Comparison of ENCODE assay signal across 24 mouse cellular contexts in genomic region chr19:21159189-21160137, GRCm38 (mm10).
DNase-seq lines count a peak whose midpoint lies in the region; ATAC-seq and TF ChIP-seq lines count a peak whose summit lies in the region.
"Had no signal": no experiment of that assay in that cellular context is flagged by ENCODE, and none has a peak within 500 bp of the region (broad histone marks: within the 10 kb centered on the region; RNA-seq: fewer than 3 reads in every experiment).

No protein-coding gene starts in this region.

- CTCF ChIA-PET in Patski (lab: Charles Lee), result interaction anchor here (0.6 to 1.9 kb wide), 12 partner anchors 11 to 116 kb away, joined by 3 to 6 read pairs (median 3); no protein-coding TSS in a partner anchor

- H3K27ac ChIP-seq in hindbrain, embryonic 10.5 days, result peak overlapping the region; percentile 46; the same call in 1 of the 2 replicates
- H3K27ac ChIP-seq in hindbrain, embryonic 11.5 days (ENCODE audit: low read depth, low read length), result no peak overlapping the region
- peak overlapping the region; percentile 83 for H3K27ac ChIP-seq in kidney, embryonic 16.5 days (ENCODE audit: low read length)
- H3K27ac ChIP-seq in gastrocnemius, adult 2 months, result no peak overlapping the region
- H3K27ac ChIP-seq: embryonic facial prominence, embryonic 10.5 days; hindbrain, embryonic 13.5 days; limb, embryonic 12.5 days; liver, embryonic 13.5 days; midbrain, embryonic 15.5 days; neural tube, embryonic 12.5 days had no signal

- no peak for ATAC-seq in hindbrain, embryonic 11.5 days (ENCODE audit: low FRiP score)
- ATAC-seq in Patski, result peak; percentile 99
- ATAC-seq in kidney, embryonic 16.5 days (ENCODE audit: low FRiP score, low TSS enrichment), result peak; percentile 85
- ATAC-seq: forebrain, postnatal 0 days; inflammation-experienced regulatory T-cells, adult 6 months; midbrain, embryonic 15.5 days had no signal

- H3K4me2 ChIP-seq in hindbrain, embryonic 11.5 days (replicated peaks; ENCODE audit: low read depth, low read length), result no peak overlapping the region
- H3K4me2 ChIP-seq in kidney, embryonic 16.5 days (replicated peaks; ENCODE audit: low read depth, low read length), result no peak overlapping the region
- H3K4me2 ChIP-seq: heart, embryonic 11.5 days; hindbrain, embryonic 13.5 days; limb, embryonic 12.5 days; liver, embryonic 13.5 days; midbrain, embryonic 15.5 days; neural tube, embryonic 12.5 days had no signal

- H3K9me3 ChIP-seq in hindbrain, embryonic 10.5 days, result no peaks in the 10 kb centered on the region
- no peaks in the 10 kb centered on the region for H3K9me3 ChIP-seq in hindbrain, embryonic 11.5 days (ENCODE audit: control insufficient read depth, low read length)
- no peaks in the 10 kb centered on the region for H3K9me3 ChIP-seq in kidney, embryonic 16.5 days (ENCODE audit: low read length)
- H3K9me3 ChIP-seq: embryonic facial prominence, embryonic 10.5 days; hindbrain, embryonic 13.5 days; limb, embryonic 12.5 days; liver, embryonic 13.5 days; megakaryocyte, embryonic 14.5 days; midbrain, embryonic 15.5 days; neural tube, embryonic 12.5 days had no signal

- no peak for DNase-seq in hindbrain, embryonic 10.5 days (ENCODE audit: low spot score)
- no peak for DNase-seq in hindbrain, embryonic 11.5 days (ENCODE audit: low spot score)
- peak; percentile 92 for DNase-seq in Patski (ENCODE audit: low read depth, low spot score)
- peak; percentile 28 for DNase-seq in kidney, adult 18-20 months
- no peak for DNase-seq in lung, postnatal 4 days
- no peak for DNase-seq in gastrocnemius, postnatal 4 days (ENCODE audit: low spot score in 2 of 2)
- DNase-seq in gastrocnemius, adult 2 months, result no peak
- DNase-seq: adrenal gland, postnatal 36 days; cerebellum, adult 9-11 months; forebrain, postnatal 0 days; heart, postnatal 10 days; liver, embryonic 13.5 days; lung, adult 2 months; right cerebral cortex, postnatal 25 days; thymus, postnatal 4 days had no signal

- in situ Hi-C loops in Patski (cut with MboI; ENCODE audit: low pct_unique_long_range_greater_than_20kb), result loop anchor here (5.0 to 10.0 kb wide), 3 partner anchors 52 to 125 kb away; partner anchors contain the start of gene Zfand5

- POLR2A ChIA-PET in Patski (lab: Charles Lee), result interaction anchor here (0.5 to 1.5 kb wide), 6 partner anchors 9 to 113 kb away, joined by 3 to 11 read pairs (median 3); partner anchors contain the start of gene Zfand5

- H3K4me3 ChIP-seq in hindbrain, embryonic 10.5 days, result no peak overlapping the region
- no peak overlapping the region for H3K4me3 ChIP-seq in hindbrain, embryonic 11.5 days (ENCODE audit: low read depth, low read length)
- H3K4me3 ChIP-seq in kidney, embryonic 16.5 days (ENCODE audit: low read length), result no peak overlapping the region
- no peak overlapping the region for H3K4me3 ChIP-seq in gastrocnemius, adult 2 months
- H3K4me3 ChIP-seq: embryonic facial prominence, embryonic 10.5 days; hindbrain, embryonic 13.5 days; limb, embryonic 12.5 days; liver, embryonic 13.5 days; megakaryocyte, embryonic 14.5 days; midbrain, embryonic 15.5 days; neural tube, embryonic 12.5 days had no signal

- H3K36me3 ChIP-seq in hindbrain, embryonic 10.5 days, result no peaks in the 10 kb centered on the region
- no peaks in the 10 kb centered on the region for H3K36me3 ChIP-seq in hindbrain, embryonic 11.5 days (ENCODE audit: control insufficient read depth, insufficient read depth, low read length)
- no peaks in the 10 kb centered on the region for H3K36me3 ChIP-seq in kidney, embryonic 16.5 days (ENCODE audit: insufficient read depth, low read length)
- H3K36me3 ChIP-seq: embryonic facial prominence, embryonic 10.5 days; hindbrain, embryonic 13.5 days; limb, embryonic 12.5 days; liver, embryonic 13.5 days; midbrain, embryonic 15.5 days; neural tube, embryonic 12.5 days had no signal

- intact Hi-C loops in gastrocnemius, adult 2 months (cut with DNase I), result no loop called here

- TF ChIP-seq CTCF in Patski (IDR thresholded peaks at IDR 0.05), result no peak
- TF ChIP-seq CTCF in gastrocnemius, adult 2 months (IDR thresholded peaks at IDR 0.05), result no peak

- 67% methylated on average over 8 of the region's 8 CpGs for WGBS in hindbrain, embryonic 10.5 days
- WGBS in hindbrain, embryonic 11.5 days, result 67% methylated on average over 8 of the region's 8 CpGs
- WGBS in kidney, embryonic 16.5 days, result 21% methylated on average over 8 of the region's 8 CpGs

- no peaks in the 10 kb centered on the region for H3K27me3 ChIP-seq in hindbrain, embryonic 10.5 days (ENCODE audit: insufficient read depth, poor library complexity, severe bottlenecking)
- no peaks in the 10 kb centered on the region for H3K27me3 ChIP-seq in hindbrain, embryonic 11.5 days (ENCODE audit: control insufficient read depth, insufficient read depth, low read length)
- no peaks in the 10 kb centered on the region for H3K27me3 ChIP-seq in Patski
- no peaks in the 10 kb centered on the region for H3K27me3 ChIP-seq in kidney, embryonic 16.5 days (ENCODE audit: insufficient read depth, low read length)
- H3K27me3 ChIP-seq: hindbrain, embryonic 13.5 days; limb, embryonic 12.5 days; liver, embryonic 13.5 days; megakaryocyte, embryonic 14.5 days; midbrain, embryonic 15.5 days; neural tube, embryonic 12.5 days had no signal

- peaks cover 21% of the 10 kb centered on the region for H3K4me1 ChIP-seq in hindbrain, embryonic 10.5 days (replicated peaks)
- 0 out of 2 replicates have a peak, but pooled peaks cover 3% of the 10 kb centered on the region for H3K4me1 ChIP-seq in hindbrain, embryonic 11.5 days (replicated peaks; ENCODE audit: control insufficient read depth, insufficient read depth, low read length)
- peaks cover 17% of the 10 kb centered on the region for H3K4me1 ChIP-seq in kidney, embryonic 16.5 days (ENCODE audit: insufficient read depth, low read length)
- H3K4me1 ChIP-seq: limb, embryonic 12.5 days; liver, embryonic 13.5 days; midbrain, embryonic 15.5 days had no signal

- H3K9ac ChIP-seq in hindbrain, embryonic 11.5 days (ENCODE audit: low read depth, low read length), result no peak overlapping the region
- H3K9ac ChIP-seq in kidney, embryonic 16.5 days (replicated peaks; ENCODE audit: low read length), result no peak overlapping the region
- H3K9ac ChIP-seq: forebrain, postnatal 0 days; hindbrain, embryonic 13.5 days; limb, embryonic 12.5 days; liver, embryonic 13.5 days; midbrain, embryonic 15.5 days; neural tube, embryonic 12.5 days had no signal

Comparison
In these comparisons a context has a peak if more than half of its experiments do, and no peak if none do; other contexts are left out.
1. H3K27ac ChIP-seq: peak in hindbrain, embryonic 10.5 days (single experiment) and kidney, embryonic 16.5 days (single experiment); none in hindbrain, embryonic 11.5 days (single experiment) and gastrocnemius, adult 2 months (single experiment).
2. DNase-seq: peak in Patski (single experiment) and kidney, adult 18-20 months (single experiment); none in hindbrain, embryonic 10.5 days (single experiment), hindbrain, embryonic 11.5 days (single experiment), lung, postnatal 4 days (0 of 2), gastrocnemius, postnatal 4 days (0 of 2) and gastrocnemius, adult 2 months (single experiment).